Mouse (Mus musculus): ENCODE results near the gene Pycr2. TPM values are rescaled to one million over a fixed set of nuclear protein-coding genes. Genes with fewer than 3 reads are reported as not detected.

Gene Pycr2
- polyA plus RNA-seq, 2 experiments, result 62.5 to 91.5 TPM

- H3K27me3 ChIP-seq (ENCODE audit: control insufficient read depth, insufficient read depth, low read length), result no peaks in the 10 kb centered on the region
- peaks cover 17% of the 10 kb centered on the region for H3K4me1 ChIP-seq (ENCODE audit: control insufficient read depth, insufficient read depth, low read length)
- H3K27ac ChIP-seq (replicated peaks; ENCODE audit: low read depth, low read length), result no peak overlapping the region
- no peak for TF ChIP-seq POLR2A (IDR thresholded peaks at IDR 0.05; ENCODE audit: borderline replicate concordance, extremely low read depth, insufficient read depth, insufficient read length)
- no peaks in the 10 kb centered on the region for H3K36me3 ChIP-seq (ENCODE audit: control insufficient read depth, insufficient read depth, low read length)
- DNase-seq (ENCODE audit: low spot score), result no peak
- H3K4me3 ChIP-seq (replicated peaks; ENCODE audit: low read length), result no peak overlapping the region
- no peaks in the 10 kb centered on the region for H3K9me3 ChIP-seq (ENCODE audit: control insufficient read depth, low read length)
- WGBS, result 32% methylated on average over 1 of the region's 1 CpGs
- H3K9ac ChIP-seq (ENCODE audit: low read depth, low read length, severe bottlenecking), result no peak overlapping the region
- no peak overlapping the region for H3K4me2 ChIP-seq (replicated peaks; ENCODE audit: low read depth, low read length, severe bottlenecking)
- ATAC-seq (ENCODE audit: low FRiP score, low read depth), result no peak
Measured at GRCm38 (mm10) chr1:180917053-180917452, 13.0 kb downstream of the Pycr2 start.

DNA sequence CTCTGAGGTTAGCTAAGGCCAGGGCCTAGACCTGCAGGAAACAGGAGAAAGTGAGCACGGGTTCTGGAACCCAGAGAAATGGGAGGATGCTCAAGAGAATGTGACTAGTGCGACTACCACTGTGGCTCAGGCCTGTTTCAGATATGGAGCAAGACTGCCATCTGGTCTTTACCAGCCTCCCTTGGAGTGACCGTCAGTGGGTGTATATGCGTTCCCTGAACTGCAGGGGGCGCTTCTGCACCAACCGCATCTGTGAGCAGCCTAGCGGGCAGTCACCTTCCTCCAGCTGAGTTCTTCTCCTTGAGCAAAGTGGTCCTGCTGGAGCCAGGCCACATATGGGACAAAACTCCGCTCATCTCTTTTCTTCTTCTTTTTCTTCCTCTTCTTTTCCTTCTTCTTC is 15.6 kb downstream of the Pycr2 start:
- no peak for ATAC-seq (ENCODE audit: low FRiP score, low read depth)
- H3K27me3 ChIP-seq (ENCODE audit: control insufficient read depth, insufficient read depth, low read length), result no peaks in the 10 kb centered on the region
- H3K9ac ChIP-seq (ENCODE audit: low read depth, low read length, severe bottlenecking), result no peak overlapping the region
- H3K4me1 ChIP-seq (ENCODE audit: control insufficient read depth, insufficient read depth, low read length), result no peaks in the 10 kb centered on the region
- H3K27ac ChIP-seq (replicated peaks; ENCODE audit: low read depth, low read length), result no peak overlapping the region
- WGBS, result 39% methylated on average over 8 of the region's 8 CpGs
- H3K36me3 ChIP-seq (ENCODE audit: control insufficient read depth, insufficient read depth, low read length), result no peaks in the 10 kb centered on the region
- no peak for TF ChIP-seq POLR2A (IDR thresholded peaks at IDR 0.05; ENCODE audit: borderline replicate concordance, extremely low read depth, insufficient read depth, insufficient read length)
- H3K9me3 ChIP-seq (ENCODE audit: control insufficient read depth, low read length), result no peaks in the 10 kb centered on the region
- no peak for DNase-seq (ENCODE audit: low spot score)
- H3K4me3 ChIP-seq (replicated peaks; ENCODE audit: low read length), result no peak overlapping the region
- H3K4me2 ChIP-seq (replicated peaks; ENCODE audit: low read depth, low read length, severe bottlenecking), result no peak overlapping the region

- Histone ChIP-seq H3K4me2 (replicated peaks; ENCODE audit: low read depth, low read length, severe bottlenecking) (no peak overlapping the region), H3K27ac (replicated peaks; ENCODE audit: low read depth, low read length) (no peak overlapping the region), H3K36me3 (ENCODE audit: control insufficient read depth, insufficient read depth, low read length) (no peaks in the 10 kb centered on the region), H3K4me1 (ENCODE audit: control insufficient read depth, insufficient read depth, low read length) (no peaks in the 10 kb centered on the region), H3K9ac (ENCODE audit: low read depth, low read length, severe bottlenecking) (no peak overlapping the region), H3K4me3 (replicated peaks; ENCODE audit: low read length) (no peak overlapping the region), H3K27me3 (ENCODE audit: control insufficient read depth, insufficient read depth, low read length) (no peaks in the 10 kb centered on the region), H3K9me3 (ENCODE audit: control insufficient read depth, low read length) (no peaks in the 10 kb centered on the region)
- 51% methylated on average over 6 of the region's 6 CpGs for WGBS
- no peak for TF ChIP-seq POLR2A (IDR thresholded peaks at IDR 0.05; ENCODE audit: borderline replicate concordance, extremely low read depth, insufficient read depth, insufficient read length)
- DNase-seq (ENCODE audit: low spot score), result no peak
- ATAC-seq (ENCODE audit: low FRiP score, low read depth), result no peak
Measured at GRCm38 (mm10) chr1:180922273-180923048, 18.4 kb downstream of the Pycr2 start.

GRCm38 (mm10) chr1:180924737-180925136 is 20.6 kb downstream of the Pycr2 start:
- DNase-seq (ENCODE audit: low spot score), result no peak
- Histone ChIP-seq H3K27ac (replicated peaks; ENCODE audit: low read depth, low read length) (no peak overlapping the region), H3K9me3 (ENCODE audit: control insufficient read depth, low read length) (no peaks in the 10 kb centered on the region), H3K27me3 (ENCODE audit: control insufficient read depth, insufficient read depth, low read length) (no peaks in the 10 kb centered on the region), H3K4me1 (ENCODE audit: control insufficient read depth, insufficient read depth, low read length) (no peaks in the 10 kb centered on the region), H3K9ac (ENCODE audit: low read depth, low read length, severe bottlenecking) (no peak overlapping the region), H3K36me3 (ENCODE audit: control insufficient read depth, insufficient read depth, low read length) (no peaks in the 10 kb centered on the region), H3K4me2 (replicated peaks; ENCODE audit: low read depth, low read length, severe bottlenecking) (no peak overlapping the region), H3K4me3 (replicated peaks; ENCODE audit: low read length) (no peak overlapping the region)
- TF ChIP-seq POLR2A (IDR thresholded peaks at IDR 0.05; ENCODE audit: borderline replicate concordance, extremely low read depth, insufficient read depth, insufficient read length), result no peak
- WGBS, result 40% methylated on average over 2 of the region's 2 CpGs
- ATAC-seq (ENCODE audit: low FRiP score, low read depth), result no peak

GRCm38 (mm10) chr1:180926286-180926685 is 22.2 kb downstream of the Pycr2 start:
- no peak overlapping the region for H3K4me2 ChIP-seq (replicated peaks; ENCODE audit: low read depth, low read length, severe bottlenecking)
- DNase-seq (ENCODE audit: low spot score) (no peak), ATAC-seq (ENCODE audit: low FRiP score, low read depth) (no peak)
- H3K9ac ChIP-seq (ENCODE audit: low read depth, low read length, severe bottlenecking), result no peak overlapping the region
- H3K27ac ChIP-seq (replicated peaks; ENCODE audit: low read depth, low read length), result no peak overlapping the region
- WGBS, result 71% methylated on average over 4 of the region's 4 CpGs
- no peak for TF ChIP-seq POLR2A (IDR thresholded peaks at IDR 0.05; ENCODE audit: borderline replicate concordance, extremely low read depth, insufficient read depth, insufficient read length)
- no peaks in the 10 kb centered on the region for H3K27me3 ChIP-seq (ENCODE audit: control insufficient read depth, insufficient read depth, low read length)
- H3K9me3 ChIP-seq (ENCODE audit: control insufficient read depth, low read length), result no peaks in the 10 kb centered on the region
- no peak overlapping the region for H3K4me3 ChIP-seq (replicated peaks; ENCODE audit: low read length)
- H3K36me3 ChIP-seq (ENCODE audit: control insufficient read depth, insufficient read depth, low read length), result no peaks in the 10 kb centered on the region
- no peaks in the 10 kb centered on the region for H3K4me1 ChIP-seq (ENCODE audit: control insufficient read depth, insufficient read depth, low read length)

Measured in limb, embryonic 14.5 days (tissue).